Mouse (Mus musculus) E14TG2a.4 (cell line): ENCODE measurements around the gene Krr1.

Experiments used
- H3K27me3 ChIP-seq: 2 replicates; pipeline ENCODE4 v1.6.1; 2014; ENCODE audit warnings: low read length, control low read depth; ENCODE audit not compliant: insufficient read depth
- H3K36me3 ChIP-seq: 2 replicates; pipeline ENCODE4 v1.6.1; 2014; ENCODE audit warnings: low read length, control low read depth; ENCODE audit not compliant: insufficient read depth
- H3K4me1 ChIP-seq: replicated peaks from 2 replicates; pipeline ENCODE4 v1.6.1; 2014; ENCODE audit warnings: low read depth, low read length, control low read depth
- H3K4me3 ChIP-seq: replicated peaks from 2 replicates; pipeline ENCODE4 v1.5.1; 2014; ENCODE audit warnings: mild to moderate bottlenecking, low read length
- H3K9me3 ChIP-seq: 2 replicates; pipeline ENCODE4 v1.6.1; 2014; ENCODE audit warnings: low read length, control low read depth
- CTCF ChIP-seq: conservative IDR thresholded peaks from 2 replicates; pipeline ENCODE4 v1.5.1; 2014; ENCODE audit warnings: low read length
- NANOG ChIP-seq: IDR thresholded peaks from 2 replicates; pipeline ENCODE4 v1.6.1; 2014; ENCODE audit warnings: borderline replicate concordance, low read length, mixed read lengths
- POU5F1 ChIP-seq: IDR thresholded peaks from 2 replicates; pipeline ENCODE4 v1.6.1; 2014; ENCODE audit warnings: low read length, borderline replicate concordance

The Krr1 gene

GRCm38 (mm10) chr10:111936491-111937145, 35.8 kb upstream of the Krr1 start:
- H3K36me3 ChIP-seq: no peaks in the 10 kb centered on the region
- no peaks in the 10 kb centered on the region for H3K4me1 ChIP-seq
- H3K27me3 ChIP-seq: no peaks in the 10 kb centered on the region
- TF ChIP-seq NANOG (no peak), POU5F1 (no peak), CTCF (no peak)
- H3K4me3 ChIP-seq: no peak overlapping the region
- H3K9me3 ChIP-seq: no peaks in the 10 kb centered on the region

GRCm38 (mm10) chr10:111937146-111937534, 35.3 kb upstream of the Krr1 start:
- Histone ChIP-seq H3K27me3 (no peaks in the 10 kb centered on the region), H3K4me3 (no peak overlapping the region), H3K9me3 (no peaks in the 10 kb centered on the region), H3K36me3 (no peaks in the 10 kb centered on the region), H3K4me1 (no peaks in the 10 kb centered on the region)
- no peak for TF ChIP-seq POU5F1
- TF ChIP-seq NANOG: no peak
- TF ChIP-seq CTCF: no peak

GRCm38 (mm10) chr10:111943026-111943425, 29.4 kb upstream of the Krr1 start:
- Histone ChIP-seq H3K9me3 (no peaks in the 10 kb centered on the region), H3K36me3 (no peaks in the 10 kb centered on the region), H3K4me1 (no peaks in the 10 kb centered on the region), H3K4me3 (no peak overlapping the region), H3K27me3 (no peaks in the 10 kb centered on the region)
- TF ChIP-seq CTCF: no peak

GRCm38 (mm10) chr10:111945563-111945962, 26.9 kb upstream of the Krr1 start:
- Histone ChIP-seq H3K9me3 (no peaks in the 10 kb centered on the region), H3K27me3 (no peaks in the 10 kb centered on the region), H3K4me3 (no peak overlapping the region), H3K36me3 (no peaks in the 10 kb centered on the region), H3K4me1 (no peaks in the 10 kb centered on the region)
- no peak for TF ChIP-seq CTCF
- TF ChIP-seq POU5F1: no peak
- no peak for TF ChIP-seq NANOG

- Histone ChIP-seq H3K36me3 (no peaks in the 10 kb centered on the region), H3K4me1 (no peaks in the 10 kb centered on the region), H3K4me3 (no peak overlapping the region), H3K27me3 (no peaks in the 10 kb centered on the region), H3K9me3 (no peaks in the 10 kb centered on the region)
- TF ChIP-seq NANOG (no peak), CTCF (no peak), POU5F1 (no peak)
Observed at GRCm38 (mm10) chr10:111948041-111948440, 24.4 kb upstream of the Krr1 start.

GRCm38 (mm10) chr10:111949008-111949407, 23.5 kb upstream of the Krr1 start:
- H3K36me3 ChIP-seq: no peaks in the 10 kb centered on the region
- H3K27me3 ChIP-seq: no peaks in the 10 kb centered on the region
- TF ChIP-seq CTCF (no peak), POU5F1 (no peak), NANOG (no peak)
- no peaks in the 10 kb centered on the region for H3K4me1 ChIP-seq
- H3K9me3 ChIP-seq: no peaks in the 10 kb centered on the region
- no peak overlapping the region for H3K4me3 ChIP-seq

GRCm38 (mm10) chr10:111955836-111956235, 16.6 kb upstream of the Krr1 start:
- TF ChIP-seq CTCF: no peak
- no peak for TF ChIP-seq NANOG
- no peak for TF ChIP-seq POU5F1
- Histone ChIP-seq H3K4me1 (no peaks in the 10 kb centered on the region), H3K27me3 (no peaks in the 10 kb centered on the region), H3K36me3 (no peaks in the 10 kb centered on the region), H3K4me3 (no peak overlapping the region), H3K9me3 (no peaks in the 10 kb centered on the region)

- no peaks in the 10 kb centered on the region for H3K4me1 ChIP-seq
- H3K27me3 ChIP-seq: no peaks in the 10 kb centered on the region
- no peaks in the 10 kb centered on the region for H3K9me3 ChIP-seq
- H3K36me3 ChIP-seq: no peaks in the 10 kb centered on the region
- H3K4me3 ChIP-seq: no peak overlapping the region
- TF ChIP-seq CTCF: peak; percentile 69
- TF ChIP-seq NANOG: no peak
- no peak for TF ChIP-seq POU5F1
Observed at GRCm38 (mm10) chr10:111957271-111958045, 15.0 kb upstream of the Krr1 start.

- no peaks in the 10 kb centered on the region for H3K36me3 ChIP-seq
- H3K4me1 ChIP-seq: no peaks in the 10 kb centered on the region
- no peak overlapping the region for H3K4me3 ChIP-seq
- H3K27me3 ChIP-seq: no peaks in the 10 kb centered on the region
- H3K9me3 ChIP-seq: no peaks in the 10 kb centered on the region
- TF ChIP-seq POU5F1 (no peak), CTCF (no peak), NANOG (no peak)
Observed at GRCm38 (mm10) chr10:111958046-111958421, 14.4 kb upstream of the Krr1 start.
